Mouse (Mus musculus) retina, embryonic 14.5 days (tissue): ENCODE results near the gene R3hdm2.

ENCODE experiments used
- DNase-seq: peaks from one replicate; pipeline ENCODE4 v3.0.0-alpha.2; 2015; ENCODE audit warnings: low spot score

R3hdm2 gene

GRCm38 (mm10) chr10:127425794-127426193 lies 45.7 kb downstream of the R3hdm2 start:
- DNase-seq = no peak

GRCm38 (mm10) chr10:127426670-127427069 lies 46.5 kb downstream of the R3hdm2 start:
- DNase-seq = no peak

GRCm38 (mm10) chr10:127427107-127427506 lies 47.0 kb downstream of the R3hdm2 start:
- DNase-seq = no peak

- no peak for DNase-seq
Measured at GRCm38 (mm10) chr10:127427987-127428386, 47.9 kb downstream of the R3hdm2 start.

GRCm38 (mm10) chr10:127429538-127429937 lies 49.4 kb downstream of the R3hdm2 start:
- no peak for DNase-seq

GRCm38 (mm10) chr10:127432466-127432865 lies 52.3 kb downstream of the R3hdm2 start:
- DNase-seq = no peak

- DNase-seq = no peak
Measured at GRCm38 (mm10) chr10:127437354-127438113, 57.4 kb downstream of the R3hdm2 start.

- no peak for DNase-seq
Measured at GRCm38 (mm10) chr10:127453701-127454100, 73.6 kb downstream of the R3hdm2 start.

- DNase-seq = no peak
Measured at GRCm38 (mm10) chr10:127462411-127463096, 82.4 kb downstream of the R3hdm2 start.

- DNase-seq = peak; percentile 16
Measured at GRCm38 (mm10) chr10:127471281-127471988, 91.3 kb downstream of the R3hdm2 start.

- DNase-seq = no peak
Measured at GRCm38 (mm10) chr10:127472722-127473121, 92.6 kb downstream of the R3hdm2 start.

GRCm38 (mm10) chr10:127475175-127475574 lies 95.0 kb downstream of the R3hdm2 start:
- no peak for DNase-seq

- no peak for DNase-seq
Measured at GRCm38 (mm10) chr10:127476541-127476940, 96.4 kb downstream of the R3hdm2 start.

- DNase-seq = no peak
Measured at GRCm38 (mm10) chr10:127477301-127477700, 97.2 kb downstream of the R3hdm2 start.

GRCm38 (mm10) chr10:127479131-127479530 lies 99.0 kb downstream of the R3hdm2 start:
- peak; percentile 74 for DNase-seq

GRCm38 (mm10) chr10:127480833-127481813 lies 101.0 kb downstream of the R3hdm2 start:
- no peak for DNase-seq

GRCm38 (mm10) chr10:127485235-127485634 lies 105.1 kb downstream of the R3hdm2 start:
- DNase-seq = no peak

- no peak for DNase-seq
Measured at GRCm38 (mm10) chr10:127488856-127489255, 108.7 kb downstream of the R3hdm2 start.

GRCm38 (mm10) chr10:127490160-127491127 lies 110.3 kb downstream of the R3hdm2 start:
- DNase-seq = no peak

GRCm38 (mm10) chr10:127491128-127491512 lies 111.0 kb downstream of the R3hdm2 start:
- no peak for DNase-seq
